Mouse (Mus musculus): ENCODE measurements around the gene Tmem169. TPM values are rescaled to one million over a fixed set of nuclear protein-coding genes. Genes with fewer than 3 reads are reported as not detected.

Tmem169 gene
- polyA plus RNA-seq, 1 experiment: 27.8 TPM

DNA sequence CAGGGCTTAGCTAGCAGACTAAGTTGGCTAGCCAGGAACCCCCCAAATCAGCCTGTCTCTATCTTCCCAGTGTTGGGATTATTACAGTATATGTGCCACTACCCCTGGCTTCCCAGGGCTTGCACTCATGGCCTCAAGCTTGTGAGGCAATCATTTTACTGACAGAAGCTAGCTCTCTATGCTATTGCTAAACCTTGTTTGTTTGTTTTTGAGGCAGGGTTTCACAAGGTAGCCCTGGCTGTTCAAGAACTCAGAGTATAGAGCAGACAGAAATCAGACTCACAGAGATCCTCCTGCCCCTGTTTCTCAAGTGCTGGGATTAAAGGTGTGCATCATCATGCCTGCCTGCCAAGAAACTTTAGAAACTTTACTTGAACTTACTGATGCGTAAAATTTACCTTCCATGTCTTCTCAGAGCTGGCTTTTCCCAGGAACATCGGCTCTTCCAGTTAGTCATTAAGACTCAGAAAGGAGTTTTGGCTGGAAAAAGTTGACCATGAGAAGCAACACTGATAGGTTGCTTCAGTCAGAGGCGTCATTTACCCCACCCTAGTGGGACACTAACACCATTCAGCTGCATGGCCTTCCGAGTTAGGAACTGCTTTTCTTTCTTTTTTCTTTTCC is 4.5 kb downstream of the Tmem169 start:
- no peak for DNase-seq (ENCODE audit: low read depth)
- TF ChIP-seq POLR2A (IDR thresholded peaks at IDR 0.05; ENCODE audit: borderline replicate concordance, extremely low read depth, insufficient read depth, insufficient read length, poor library complexity, severe bottlenecking) (no peak), CTCF (IDR thresholded peaks at IDR 0.05; ENCODE audit: borderline replicate concordance, extremely low read depth, insufficient read depth, insufficient read length) (no peak)

GRCm38 (mm10) chr1:72290896-72291295 is 6.7 kb downstream of the Tmem169 start:
- no peak for DNase-seq (ENCODE audit: low read depth)
- TF ChIP-seq CTCF (IDR thresholded peaks at IDR 0.05; ENCODE audit: borderline replicate concordance, extremely low read depth, insufficient read depth, insufficient read length): no peak
- no peak for TF ChIP-seq POLR2A (IDR thresholded peaks at IDR 0.05; ENCODE audit: borderline replicate concordance, extremely low read depth, insufficient read depth, insufficient read length, poor library complexity, severe bottlenecking)

DNA sequence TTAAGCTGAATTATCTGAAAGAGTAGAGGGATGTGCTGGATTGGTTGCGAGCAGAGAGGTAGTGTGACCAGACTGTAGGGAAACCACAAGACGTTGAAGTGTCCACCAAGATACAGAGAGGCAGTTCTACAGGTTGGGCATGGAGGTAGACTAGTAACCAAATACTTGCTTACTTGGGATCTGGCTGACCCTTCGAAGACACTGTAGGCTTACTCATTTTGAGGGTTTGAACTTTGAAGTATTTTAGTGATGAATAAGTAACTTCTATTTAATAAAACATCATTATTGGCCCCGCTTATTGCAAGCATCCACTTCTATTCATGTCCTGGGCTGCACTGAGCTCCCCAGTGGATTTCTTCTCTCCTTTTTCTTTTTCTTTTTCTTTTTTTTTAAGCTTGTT is 7.3 kb downstream of the Tmem169 start:
- TF ChIP-seq CTCF (IDR thresholded peaks at IDR 0.05; ENCODE audit: borderline replicate concordance, extremely low read depth, insufficient read depth, insufficient read length) (no peak), POLR2A (IDR thresholded peaks at IDR 0.05; ENCODE audit: borderline replicate concordance, extremely low read depth, insufficient read depth, insufficient read length, poor library complexity, severe bottlenecking) (no peak)
- no peak for DNase-seq (ENCODE audit: low read depth)

GRCm38 (mm10) chr1:72291925-72292324 is 7.8 kb downstream of the Tmem169 start:
- DNase-seq (ENCODE audit: low read depth): no peak
- no peak for TF ChIP-seq POLR2A (IDR thresholded peaks at IDR 0.05; ENCODE audit: borderline replicate concordance, extremely low read depth, insufficient read depth, insufficient read length, poor library complexity, severe bottlenecking)
- no peak for TF ChIP-seq CTCF (IDR thresholded peaks at IDR 0.05; ENCODE audit: borderline replicate concordance, extremely low read depth, insufficient read depth, insufficient read length)

GRCm38 (mm10) chr1:72293869-72294663 is 9.9 kb downstream of the Tmem169 start:
- TF ChIP-seq POLR2A (IDR thresholded peaks at IDR 0.05; ENCODE audit: borderline replicate concordance, extremely low read depth, insufficient read depth, insufficient read length, poor library complexity, severe bottlenecking): no peak
- TF ChIP-seq CTCF (IDR thresholded peaks at IDR 0.05; ENCODE audit: borderline replicate concordance, extremely low read depth, insufficient read depth, insufficient read length): no peak
- no peak for DNase-seq (ENCODE audit: low read depth)

- no peak for DNase-seq (ENCODE audit: low read depth)
- TF ChIP-seq POLR2A (IDR thresholded peaks at IDR 0.05; ENCODE audit: borderline replicate concordance, extremely low read depth, insufficient read depth, insufficient read length, poor library complexity, severe bottlenecking): no peak
- TF ChIP-seq CTCF (IDR thresholded peaks at IDR 0.05; ENCODE audit: borderline replicate concordance, extremely low read depth, insufficient read depth, insufficient read length): no peak
Measured at GRCm38 (mm10) chr1:72295746-72296145, 11.6 kb downstream of the Tmem169 start.

GRCm38 (mm10) chr1:72301845-72302244 is 17.7 kb downstream of the Tmem169 start:
- TF ChIP-seq CTCF (IDR thresholded peaks at IDR 0.05; ENCODE audit: borderline replicate concordance, extremely low read depth, insufficient read depth, insufficient read length): no peak
- no peak for TF ChIP-seq POLR2A (IDR thresholded peaks at IDR 0.05; ENCODE audit: borderline replicate concordance, extremely low read depth, insufficient read depth, insufficient read length, poor library complexity, severe bottlenecking)
- no peak for DNase-seq (ENCODE audit: low read depth)

- TF ChIP-seq CTCF (IDR thresholded peaks at IDR 0.05; ENCODE audit: borderline replicate concordance, extremely low read depth, insufficient read depth, insufficient read length) (no peak), POLR2A (IDR thresholded peaks at IDR 0.05; ENCODE audit: borderline replicate concordance, extremely low read depth, insufficient read depth, insufficient read length, poor library complexity, severe bottlenecking) (no peak)
- peak; percentile 35 for DNase-seq (ENCODE audit: low read depth)
Measured at GRCm38 (mm10) chr1:72306241-72306640, 22.1 kb downstream of the Tmem169 start.

DNA sequence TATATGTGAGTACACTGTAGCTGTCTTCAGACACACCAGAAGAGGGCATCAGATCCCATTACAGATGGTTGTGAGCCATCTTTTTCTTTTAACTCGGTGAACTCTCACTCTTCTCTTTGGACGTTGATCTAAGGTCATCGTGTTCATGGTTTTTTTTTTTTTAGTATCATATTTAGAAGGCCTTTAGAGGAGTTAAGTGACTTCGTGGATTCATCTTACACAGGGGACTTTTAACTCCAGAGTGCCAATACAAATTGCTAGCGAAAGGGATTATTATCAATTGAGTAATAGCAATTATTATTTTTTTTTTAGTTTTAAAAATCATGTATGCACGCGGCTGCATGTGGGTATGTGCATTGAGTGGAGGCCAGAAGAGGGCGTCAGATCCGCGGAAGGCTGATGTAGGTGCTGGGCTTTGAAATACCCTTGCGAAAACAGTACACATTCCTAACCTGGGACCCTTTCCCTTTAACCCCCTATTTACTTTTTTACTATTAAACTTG is 22.6 kb downstream of the Tmem169 start:
- TF ChIP-seq POLR2A (IDR thresholded peaks at IDR 0.05; ENCODE audit: borderline replicate concordance, extremely low read depth, insufficient read depth, insufficient read length, poor library complexity, severe bottlenecking) (no peak), CTCF (IDR thresholded peaks at IDR 0.05; ENCODE audit: borderline replicate concordance, extremely low read depth, insufficient read depth, insufficient read length) (peak; percentile 58; the same call in 1 of the 2 replicates)

GRCm38 (mm10) chr1:72307317-72307798 is 23.2 kb downstream of the Tmem169 start, which contains the start of gene Xrcc5:
Xrcc5 (plus strand) TSS chr1:72307421.
- peak; percentile 99 for DNase-seq (ENCODE audit: low read depth)
- TF ChIP-seq POLR2A (IDR thresholded peaks at IDR 0.05; ENCODE audit: borderline replicate concordance, extremely low read depth, insufficient read depth, insufficient read length, poor library complexity, severe bottlenecking): peak; percentile 58; the same call in 1 of the 2 replicates
- TF ChIP-seq CTCF (IDR thresholded peaks at IDR 0.05; ENCODE audit: borderline replicate concordance, extremely low read depth, insufficient read depth, insufficient read length): no peak

More for the DNA sequence above, 22.6 kb downstream of the Tmem169 start:
- DNase-seq (ENCODE audit: low read depth): no peak

DNA sequence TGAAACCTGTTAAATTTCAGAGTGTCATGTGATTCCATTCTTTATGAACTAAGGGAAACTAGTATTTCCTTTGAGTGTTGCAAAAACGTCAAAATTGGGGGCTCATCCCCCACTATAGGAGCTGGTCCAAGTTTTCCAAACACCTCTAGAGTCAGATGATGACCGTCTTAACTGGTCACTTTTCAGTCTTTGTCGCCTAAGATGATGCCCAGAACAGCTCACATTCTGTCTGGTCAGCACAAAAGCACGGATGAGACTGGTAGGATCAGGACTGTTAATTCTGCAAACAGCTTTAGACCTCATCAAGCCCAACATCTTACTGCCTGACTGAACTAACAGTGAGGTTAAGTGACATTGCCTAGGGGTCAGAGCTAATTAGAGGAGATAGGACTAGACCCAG is 24.8 kb downstream of the Tmem169 start:
- DNase-seq (ENCODE audit: low read depth): no peak
- TF ChIP-seq POLR2A (IDR thresholded peaks at IDR 0.05; ENCODE audit: borderline replicate concordance, extremely low read depth, insufficient read depth, insufficient read length, poor library complexity, severe bottlenecking) (no peak), CTCF (IDR thresholded peaks at IDR 0.05; ENCODE audit: borderline replicate concordance, extremely low read depth, insufficient read depth, insufficient read length) (no peak)

All from brain, embryonic 14.5 days (tissue).